Mouse (Mus musculus) intestine, embryonic 15.5 days (tissue): ENCODE data around the gene Sit1. TPM values are rescaled to one million over a fixed set of nuclear protein-coding genes. Genes with fewer than 3 reads are reported as not detected.

Experiments
- polyA plus RNA-seq: library from polyadenylated mRNA; unstranded; fragments of >200 nt; fragmentation: Nextera tagmentation; extraction: Ambion mirVana; gene quantifications from 2 replicates; pipeline ENCODE4 v1.2.1, GENCODE M21; 2015

Gene Sit1
- polyA plus RNA-seq, 1 experiment from 2014 or later, result not detected

Other genes starting within 250 kb of the Sit1 start
- 0.85 and 1.1 TPM in 2 replicates for gene Atp8b5, start 216.6 kb downstream of the Sit1 start, polyA plus RNA-seq
- 13.1 and 14.0 TPM in 2 replicates for gene Rusc2, start 101.8 kb downstream of the Sit1 start, polyA plus RNA-seq
- gene Fam166b, start 54.6 kb downstream of the Sit1 start, polyA plus RNA-seq, result 0.28 TPM in 1 of 2 replicates, not detected in the other
- gene Tesk1, start 41.8 kb downstream of the Sit1 start, polyA plus RNA-seq, result 6.8 and 7.9 TPM in 2 replicates
- 2.7 and 2.9 TPM in 2 replicates for gene Cd72, start 29.1 kb downstream of the Sit1 start, polyA plus RNA-seq
- gene Ccdc107, start 9.2 kb upstream of the Sit1 start, polyA plus RNA-seq, result 98.8 and 102 TPM in 2 replicates
- 45.2 and 48.6 TPM in 2 replicates for gene Arhgef39, start 16.0 kb upstream of the Sit1 start, polyA plus RNA-seq
- gene Car9, start 23.2 kb upstream of the Sit1 start, polyA plus RNA-seq, result 18.0 and 30.0 TPM in 2 replicates
- 510 and 514 TPM in 2 replicates for gene Tpm2, start 40.0 kb upstream of the Sit1 start, polyA plus RNA-seq
- 62.7 and 69.5 TPM in 2 replicates for gene Creb3, start 78.6 kb upstream of the Sit1 start, polyA plus RNA-seq
- 61.4 and 61.9 TPM in 2 replicates for gene Tln1, start 79.0 kb upstream of the Sit1 start, polyA plus RNA-seq
- 20.9 and 23.3 TPM in 2 replicates for gene Rgp1, start 95.0 kb upstream of the Sit1 start, polyA plus RNA-seq
- 13.7 and 15.4 TPM in 2 replicates for gene Gba2, start 95.1 kb upstream of the Sit1 start, polyA plus RNA-seq
- gene Msmp, start 100.8 kb upstream of the Sit1 start, polyA plus RNA-seq, result 0.75 TPM in 1 of 2 replicates, not detected in the other
- 6.9 and 8.0 TPM in 2 replicates for gene Npr2, start 148.2 kb upstream of the Sit1 start, polyA plus RNA-seq
- 0.46 and 1.0 TPM in 2 replicates for gene Spag8, start 169.9 kb upstream of the Sit1 start, polyA plus RNA-seq
- 152 and 157 TPM in 2 replicates for gene Hint2, start 172.7 kb upstream of the Sit1 start, polyA plus RNA-seq
- 3.3 and 3.5 TPM in 2 replicates for gene Tmem8b, start 185.2 kb upstream of the Sit1 start, polyA plus RNA-seq
- 2.9 and 3.6 TPM in 2 replicates for gene Fam221b, start 185.4 kb upstream of the Sit1 start, polyA plus RNA-seq
- not detected in 2 replicates for gene Olfr70, start 217.1 kb upstream of the Sit1 start, polyA plus RNA-seq
- gene Olfr71, start 226.5 kb upstream of the Sit1 start, polyA plus RNA-seq, result not detected in 2 replicates
- gene Hrct1, start 243.5 kb upstream of the Sit1 start, polyA plus RNA-seq, result 0.98 and 1.4 TPM in 2 replicates
- 0.16 and 0.21 TPM in 2 replicates for gene Spaar, start 246.3 kb upstream of the Sit1 start, polyA plus RNA-seq